Mouse (Mus musculus): Measurements from ENCODE around the gene Ankrd39. TPM values are rescaled to one million over a fixed set of nuclear protein-coding genes. Genes with fewer than 3 reads are reported as not detected.

The Ankrd39 gene
- total RNA-seq, 1 experiment from 2014 or later: 9.0 TPM

DNA sequence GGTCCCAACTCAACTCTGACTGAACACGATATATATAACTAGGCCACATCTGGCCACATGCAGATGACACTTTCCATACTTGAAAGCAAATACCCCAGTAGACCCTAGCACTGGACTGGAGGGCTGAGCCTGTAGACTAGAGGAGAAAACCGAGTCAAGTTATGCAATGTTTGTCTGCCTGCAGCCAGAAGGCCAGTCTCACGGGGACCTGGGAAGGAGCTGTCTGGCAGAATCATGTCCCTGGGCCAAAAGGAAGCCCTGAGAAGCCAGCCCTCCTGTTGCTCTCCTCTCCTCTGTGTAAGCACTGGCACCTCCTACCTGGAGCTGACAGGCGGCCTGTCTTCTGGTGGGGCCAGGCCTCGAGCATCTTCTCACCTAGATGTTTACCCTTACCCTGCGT, 28.1 kb upstream of the Ankrd39 start:
- ATAC-seq (replicated peaks in 1 of 2; ENCODE audit: insufficient read depth in 1 of 2, low FRiP score in 2 of 2, low TSS enrichment in 1 of 2, low read depth in 1 of 2, poor library complexity in 2 of 2, severe bottlenecking in 2 of 2): no peak

GRCm38 (mm10) chr1:36574196-36574955, 27.1 kb upstream of the Ankrd39 start:
- no peak for ATAC-seq (replicated peaks in 1 of 2; ENCODE audit: insufficient read depth in 1 of 2, low FRiP score in 2 of 2, low TSS enrichment in 1 of 2, low read depth in 1 of 2, poor library complexity in 2 of 2, severe bottlenecking in 2 of 2)

DNA sequence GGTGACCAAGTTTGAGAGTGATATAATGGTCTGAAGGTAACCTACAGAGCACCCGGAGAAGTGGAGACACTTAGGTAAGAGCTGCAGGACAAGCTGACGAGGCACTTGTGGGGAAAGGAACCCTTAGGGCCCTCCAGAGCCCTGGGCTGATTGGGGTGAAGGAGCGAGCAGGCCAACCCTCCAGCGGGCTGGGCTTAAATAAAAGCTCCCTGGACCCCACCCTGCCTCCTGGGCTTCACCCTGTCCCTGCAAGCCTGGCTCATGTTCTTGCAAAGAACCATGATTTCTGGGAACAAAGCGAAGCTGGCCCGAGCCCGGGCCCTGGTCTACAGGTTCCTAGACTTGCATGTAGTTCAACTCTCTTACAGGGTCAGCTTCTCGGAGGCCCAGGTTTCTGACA, 26.3 kb upstream of the Ankrd39 start:
- ATAC-seq (replicated peaks in 1 of 2; ENCODE audit: insufficient read depth in 1 of 2, low FRiP score in 2 of 2, low TSS enrichment in 1 of 2, low read depth in 1 of 2, poor library complexity in 2 of 2, severe bottlenecking in 2 of 2): no peak

- no peak for ATAC-seq (replicated peaks in 1 of 2; ENCODE audit: insufficient read depth in 1 of 2, low FRiP score in 2 of 2, low TSS enrichment in 1 of 2, low read depth in 1 of 2, poor library complexity in 2 of 2, severe bottlenecking in 2 of 2)
These were observed 25.5 kb upstream of the Ankrd39 start for GRCm38 (mm10) chr1:36572709-36573108.

DNA sequence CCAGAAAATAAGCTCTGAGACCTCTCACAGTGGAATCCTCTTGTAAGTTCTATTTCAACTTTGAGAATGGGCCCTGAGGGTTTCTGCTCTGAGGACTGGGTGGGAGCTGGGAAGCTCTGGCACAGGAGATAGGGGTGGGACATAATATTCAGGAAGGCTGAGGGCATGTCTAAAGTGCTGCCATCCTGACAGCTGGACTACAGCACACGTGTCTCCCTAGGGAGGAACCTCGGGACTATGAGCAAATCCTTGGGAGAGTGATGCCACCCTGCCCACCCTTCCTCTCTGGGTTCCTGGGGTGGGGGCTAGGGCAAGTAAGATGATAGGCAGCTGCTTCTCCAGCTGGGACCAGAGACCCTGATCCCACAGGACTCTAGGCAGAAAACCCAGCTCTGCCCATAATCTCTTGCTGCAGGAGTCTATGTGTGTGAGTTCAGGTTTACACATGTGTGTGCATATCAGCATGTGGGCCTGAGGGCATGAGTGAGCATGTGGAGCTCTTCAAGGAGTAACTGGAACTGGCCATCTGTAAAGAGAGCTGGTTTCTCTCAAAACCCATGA, 25.0 kb upstream of the Ankrd39 start:
- ATAC-seq (replicated peaks in 1 of 2; ENCODE audit: insufficient read depth in 1 of 2, low FRiP score in 2 of 2, low TSS enrichment in 1 of 2, low read depth in 1 of 2, poor library complexity in 2 of 2, severe bottlenecking in 2 of 2): no peak

DNA sequence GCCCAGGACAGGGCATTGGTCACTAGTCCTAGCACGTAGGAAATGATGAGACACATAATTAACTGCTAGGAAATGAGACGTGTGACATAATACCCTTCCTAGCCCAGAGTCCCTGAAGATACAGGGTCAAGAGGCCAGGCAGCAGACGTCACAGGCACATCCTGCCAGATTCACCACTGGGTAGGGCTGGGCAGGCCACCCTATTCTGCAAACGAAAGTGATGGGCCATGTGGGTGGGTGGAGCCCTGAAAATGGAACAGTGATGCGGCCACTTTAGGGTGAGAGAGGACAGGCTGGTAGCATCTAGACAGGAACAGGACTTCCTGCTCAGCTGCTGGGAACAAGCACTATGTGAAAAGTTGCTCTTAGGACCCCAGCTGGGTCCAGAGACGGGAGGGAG, 24.4 kb upstream of the Ankrd39 start:
- peak; percentile 65 to 66 for ATAC-seq (replicated peaks in 1 of 2; ENCODE audit: insufficient read depth in 1 of 2, low FRiP score in 2 of 2, low TSS enrichment in 1 of 2, low read depth in 1 of 2, poor library complexity in 2 of 2, severe bottlenecking in 2 of 2)

- no peak for ATAC-seq (replicated peaks in 1 of 2; ENCODE audit: insufficient read depth in 1 of 2, low FRiP score in 2 of 2, low TSS enrichment in 1 of 2, low read depth in 1 of 2, poor library complexity in 2 of 2, severe bottlenecking in 2 of 2)
These were observed 23.1 kb upstream of the Ankrd39 start for GRCm38 (mm10) chr1:36570320-36570719.

DNA sequence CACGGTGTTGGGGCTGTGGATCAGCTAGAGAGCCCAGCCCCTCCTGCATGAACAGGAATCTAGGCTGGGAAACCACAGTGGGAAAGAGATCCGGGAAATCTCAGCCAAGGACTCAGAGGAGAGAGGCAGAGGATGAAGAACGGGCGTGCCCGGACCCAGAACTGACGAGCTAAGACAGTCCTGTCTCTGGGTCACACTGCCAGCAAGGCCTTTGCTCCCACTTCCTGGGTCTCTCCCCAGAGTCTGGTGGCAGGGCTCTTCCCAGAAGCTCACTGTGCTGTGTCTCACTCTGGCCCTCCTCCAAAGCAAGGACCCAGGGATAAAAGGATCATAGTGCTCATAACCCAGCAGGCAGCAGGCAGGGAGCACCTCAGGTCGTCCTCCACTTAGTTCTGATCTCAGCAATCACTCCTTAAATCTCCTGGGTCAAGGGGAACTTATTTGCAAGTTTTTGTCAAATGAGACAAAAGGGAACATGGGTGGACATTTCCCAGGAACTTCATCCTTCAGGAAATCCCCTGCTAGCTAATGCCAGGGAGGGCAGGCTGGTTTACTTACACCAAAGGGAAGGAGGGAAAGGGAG, 22.5 kb upstream of the Ankrd39 start:
- no peak for ATAC-seq (replicated peaks in 1 of 2; ENCODE audit: insufficient read depth in 1 of 2, low FRiP score in 2 of 2, low TSS enrichment in 1 of 2, low read depth in 1 of 2, poor library complexity in 2 of 2, severe bottlenecking in 2 of 2)

GRCm38 (mm10) chr1:36568776-36569175, 21.5 kb upstream of the Ankrd39 start:
- ATAC-seq (replicated peaks in 1 of 2; ENCODE audit: insufficient read depth in 1 of 2, low FRiP score in 2 of 2, low TSS enrichment in 1 of 2, low read depth in 1 of 2, poor library complexity in 2 of 2, severe bottlenecking in 2 of 2): no peak

DNA sequence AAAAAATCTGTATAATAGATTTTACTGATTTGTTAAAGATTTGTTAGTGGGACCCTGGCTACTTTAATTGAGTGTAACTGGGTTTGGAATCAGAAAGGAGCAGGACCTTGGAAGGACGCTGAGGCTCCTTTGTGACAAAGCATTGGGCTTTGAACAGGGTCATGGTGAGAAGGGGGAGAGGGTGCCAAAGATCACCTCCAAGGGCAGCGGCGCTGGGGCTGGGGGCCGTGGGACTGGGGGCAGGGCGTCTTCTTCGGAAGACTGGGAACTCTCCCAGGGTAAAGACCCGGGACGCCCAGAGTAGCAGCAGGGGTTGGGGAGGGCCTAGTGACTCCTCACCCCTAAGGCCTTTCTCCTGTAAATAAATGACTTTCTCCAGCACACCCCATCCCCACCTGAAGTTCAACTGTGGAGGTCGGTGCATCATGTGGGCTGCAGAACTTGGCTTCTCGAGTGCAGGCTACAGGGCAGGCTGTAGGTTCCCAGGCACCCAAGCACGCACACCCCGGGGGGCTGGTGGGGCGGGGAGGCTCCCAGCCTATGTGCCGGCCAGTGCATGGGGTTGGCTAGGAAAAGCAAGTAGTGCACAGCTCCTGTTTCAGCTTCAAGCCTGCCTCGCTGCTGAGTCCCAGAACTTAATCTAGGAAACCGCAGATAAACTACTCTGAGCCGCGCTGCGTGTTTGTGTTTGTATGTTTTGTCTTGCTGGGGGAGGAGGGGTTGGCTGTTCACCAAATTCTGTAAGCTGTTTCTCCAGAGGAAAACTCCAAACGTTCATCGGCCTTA, 20.8 kb upstream of the Ankrd39 start:
- ATAC-seq (replicated peaks in 1 of 2; ENCODE audit: insufficient read depth in 1 of 2, low FRiP score in 2 of 2, low TSS enrichment in 1 of 2, low read depth in 1 of 2, poor library complexity in 2 of 2, severe bottlenecking in 2 of 2): no peak

- no peak for ATAC-seq (replicated peaks in 1 of 2; ENCODE audit: insufficient read depth in 1 of 2, low FRiP score in 2 of 2, low TSS enrichment in 1 of 2, low read depth in 1 of 2, poor library complexity in 2 of 2, severe bottlenecking in 2 of 2)
These were observed 19.2 kb upstream of the Ankrd39 start for GRCm38 (mm10) chr1:36566425-36566824.

- 0 out of 4 replicates have a peak, but pooled peaks of 1 of the 2 experiments have one; percentile 4 for ATAC-seq (replicated peaks in 1 of 2; ENCODE audit: insufficient read depth in 1 of 2, low FRiP score in 2 of 2, low TSS enrichment in 1 of 2, low read depth in 1 of 2, poor library complexity in 2 of 2, severe bottlenecking in 2 of 2)
These were observed 16.9 kb upstream of the Ankrd39 start for GRCm38 (mm10) chr1:36564101-36564500.

- no peak for ATAC-seq (replicated peaks in 1 of 2; ENCODE audit: insufficient read depth in 1 of 2, low FRiP score in 2 of 2, low TSS enrichment in 1 of 2, low read depth in 1 of 2, poor library complexity in 2 of 2, severe bottlenecking in 2 of 2)
These were observed 16.4 kb upstream of the Ankrd39 start for GRCm38 (mm10) chr1:36563632-36564031.

- no peak for ATAC-seq (replicated peaks in 1 of 2; ENCODE audit: insufficient read depth in 1 of 2, low FRiP score in 2 of 2, low TSS enrichment in 1 of 2, low read depth in 1 of 2, poor library complexity in 2 of 2, severe bottlenecking in 2 of 2)
These were observed 16.0 kb upstream of the Ankrd39 start for GRCm38 (mm10) chr1:36563197-36563596.

DNA sequence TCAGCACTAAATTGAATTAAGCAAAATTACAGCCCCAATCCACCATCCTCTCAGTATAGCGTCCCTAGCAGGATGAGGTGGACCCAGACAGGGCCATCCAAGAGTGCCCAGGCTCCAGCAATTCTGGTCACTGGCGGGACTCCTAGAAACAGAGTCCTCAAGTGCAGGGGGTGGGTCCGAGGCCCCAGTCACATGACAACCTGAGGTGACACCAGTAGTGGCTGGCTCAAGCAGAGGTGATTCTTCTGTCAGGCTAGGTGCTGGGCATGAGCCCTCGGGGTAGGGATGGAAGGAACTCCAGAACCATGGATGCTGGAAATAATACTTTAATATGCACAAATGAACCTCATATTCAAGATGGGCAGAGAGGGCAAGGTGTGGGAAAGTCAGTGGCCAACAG, 15.1 kb upstream of the Ankrd39 start:
- ATAC-seq (replicated peaks in 1 of 2; ENCODE audit: insufficient read depth in 1 of 2, low FRiP score in 2 of 2, low TSS enrichment in 1 of 2, low read depth in 1 of 2, poor library complexity in 2 of 2, severe bottlenecking in 2 of 2): no peak

GRCm38 (mm10) chr1:36560903-36561302, 13.7 kb upstream of the Ankrd39 start:
- ATAC-seq (replicated peaks in 1 of 2; ENCODE audit: insufficient read depth in 1 of 2, low FRiP score in 2 of 2, low TSS enrichment in 1 of 2, low read depth in 1 of 2, poor library complexity in 2 of 2, severe bottlenecking in 2 of 2): no peak

GRCm38 (mm10) chr1:36559888-36560287, 12.6 kb upstream of the Ankrd39 start:
- ATAC-seq (replicated peaks in 1 of 2; ENCODE audit: insufficient read depth in 1 of 2, low FRiP score in 2 of 2, low TSS enrichment in 1 of 2, low read depth in 1 of 2, poor library complexity in 2 of 2, severe bottlenecking in 2 of 2): no peak

GRCm38 (mm10) chr1:36559256-36559655, 12.0 kb upstream of the Ankrd39 start:
- ATAC-seq (replicated peaks in 1 of 2; ENCODE audit: insufficient read depth in 1 of 2, low FRiP score in 2 of 2, low TSS enrichment in 1 of 2, low read depth in 1 of 2, poor library complexity in 2 of 2, severe bottlenecking in 2 of 2): no peak
